Mouse (Mus musculus) naive thymus-derived CD4-positive, alpha-beta T cell, adult 2 months (primary cell): ENCODE measurements around the gene Fstl4.
A peak's percentile ranks its signal among the peaks of the same experiment; 100 is the strongest.

Experiments used
- DNase-seq: peaks from one replicate; pipeline ENCODE4 v3.0.0-alpha.2; 2011; ENCODE audit warnings: low read depth

Fstl4 gene

GRCm38 (mm10) chr11:52764461-52764893 lies at the start of gene Fstl4:
Fstl4 (plus strand) TSS chr11:52764634.
- DNase-seq = peak; percentile 5

DNA sequence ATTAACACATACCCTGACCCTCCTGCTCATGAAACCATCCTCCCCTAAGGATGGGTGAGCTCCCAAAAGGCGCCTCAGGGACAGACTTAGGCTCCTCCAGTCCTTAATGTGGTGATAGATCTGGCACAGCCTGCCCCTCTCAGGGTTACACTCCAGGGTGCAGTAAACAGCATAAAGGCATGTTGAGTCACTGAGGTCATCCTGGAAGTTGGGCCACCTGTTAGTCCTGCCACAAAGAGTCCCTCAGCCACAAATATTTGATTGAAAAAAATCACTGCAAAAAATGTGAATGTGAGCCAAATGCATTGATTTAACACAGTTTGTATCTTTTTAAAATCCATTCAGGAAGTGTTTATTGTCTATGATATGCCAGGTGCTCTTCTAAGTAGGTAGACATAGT lies 45.9 kb upstream of the Fstl4 start:
- DNase-seq = no peak

DNA sequence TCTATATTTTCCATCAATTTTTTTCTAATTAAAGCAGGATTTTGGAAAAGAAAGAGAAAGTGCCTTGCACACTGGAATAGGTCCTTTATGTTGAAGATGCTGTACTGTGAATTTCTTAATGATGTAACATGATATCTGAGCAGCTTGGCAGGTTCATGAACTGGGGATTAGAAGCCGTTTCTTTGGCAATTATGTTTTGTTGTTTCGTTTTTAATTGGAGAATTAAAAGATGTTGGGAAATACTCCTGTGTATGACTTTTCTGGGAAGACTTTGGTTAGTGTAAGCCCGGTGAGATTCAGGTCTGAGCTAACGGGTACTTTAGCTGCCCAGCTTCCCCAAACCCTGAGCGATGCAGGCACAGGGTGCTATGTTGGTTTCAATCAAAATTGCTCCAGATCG lies 43.3 kb upstream of the Fstl4 start:
- DNase-seq = no peak

- no peak for DNase-seq
Observed at GRCm38 (mm10) chr11:52722706-52723105, 41.7 kb upstream of the Fstl4 start.

GRCm38 (mm10) chr11:52726001-52726400 lies 38.4 kb upstream of the Fstl4 start:
- peak; percentile 6 for DNase-seq

GRCm38 (mm10) chr11:52728479-52728878 lies 36.0 kb upstream of the Fstl4 start:
- no peak for DNase-seq

- DNase-seq = no peak
Observed at GRCm38 (mm10) chr11:52729890-52730289, 34.5 kb upstream of the Fstl4 start.

DNA sequence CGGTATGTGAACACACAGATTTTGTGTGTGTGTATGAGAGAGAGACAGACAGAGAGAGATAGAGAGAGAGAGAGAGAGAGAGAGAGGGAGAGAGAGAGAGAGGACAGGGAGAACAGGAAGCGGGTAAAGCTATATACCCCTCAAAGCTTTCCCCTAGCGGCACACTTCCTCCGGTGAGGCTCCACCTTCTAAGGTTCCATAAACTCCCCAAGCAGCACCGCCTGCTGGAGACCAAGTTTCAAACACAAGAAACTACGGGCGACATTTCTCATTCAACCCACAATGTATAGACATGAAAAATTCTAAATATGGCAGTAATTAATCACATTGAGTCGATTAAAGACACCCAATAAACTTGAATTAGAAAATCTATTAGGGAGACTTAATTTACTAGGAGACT lies 32.5 kb upstream of the Fstl4 start:
- DNase-seq = no peak

DNA sequence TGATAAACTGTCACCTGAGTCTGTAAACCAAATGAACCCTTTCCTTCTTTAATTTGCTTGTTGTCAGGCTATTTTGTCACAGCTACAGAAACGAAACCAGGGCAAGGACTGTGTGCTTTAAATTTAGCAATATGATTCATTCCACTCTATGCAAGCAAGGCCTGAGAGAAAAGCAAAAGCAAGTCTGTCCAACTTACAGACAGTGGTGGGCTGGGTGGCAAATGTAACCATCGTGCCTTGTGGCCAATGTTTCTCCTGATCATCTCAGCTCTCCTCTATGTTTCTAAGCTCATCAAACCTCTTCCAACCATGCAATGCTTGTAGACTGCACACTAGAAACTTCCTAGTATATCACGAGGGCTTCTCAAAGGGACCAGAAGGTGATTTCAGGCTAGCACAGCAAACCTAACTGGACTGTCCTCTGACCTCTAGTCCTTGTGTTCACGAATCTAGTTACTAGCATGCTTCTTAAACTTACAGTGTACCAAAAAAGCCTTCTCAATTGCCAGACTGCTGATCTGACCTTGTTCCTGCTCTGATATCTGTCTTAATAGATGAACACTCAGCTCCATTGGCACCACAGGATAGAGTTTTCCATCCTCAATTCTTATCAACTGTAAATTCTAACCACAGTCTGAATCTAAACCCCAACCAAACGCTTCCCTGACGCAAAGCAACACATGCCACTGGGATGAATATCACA lies 29.8 kb upstream of the Fstl4 start:
- DNase-seq = no peak

DNA sequence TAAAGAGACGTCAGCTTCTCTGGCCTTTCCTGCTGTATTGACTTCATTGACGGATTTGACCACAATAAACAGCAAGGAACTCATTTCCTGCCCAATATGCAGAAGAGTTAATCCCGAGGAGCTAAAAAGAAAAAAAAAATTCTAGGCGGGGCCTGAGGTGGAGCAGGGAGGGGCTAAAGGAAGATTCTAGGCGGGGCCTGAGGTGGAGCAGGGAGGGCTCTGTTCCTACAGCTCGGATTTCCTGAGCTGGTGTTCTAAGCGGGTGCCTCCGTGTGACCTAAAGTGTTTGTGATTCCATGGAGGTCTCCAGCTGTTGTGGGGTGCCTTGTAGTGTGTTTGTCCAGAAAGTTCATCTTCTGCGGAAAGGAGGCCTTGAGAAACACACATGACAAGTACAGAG lies 25.2 kb upstream of the Fstl4 start:
- DNase-seq = no peak

DNA sequence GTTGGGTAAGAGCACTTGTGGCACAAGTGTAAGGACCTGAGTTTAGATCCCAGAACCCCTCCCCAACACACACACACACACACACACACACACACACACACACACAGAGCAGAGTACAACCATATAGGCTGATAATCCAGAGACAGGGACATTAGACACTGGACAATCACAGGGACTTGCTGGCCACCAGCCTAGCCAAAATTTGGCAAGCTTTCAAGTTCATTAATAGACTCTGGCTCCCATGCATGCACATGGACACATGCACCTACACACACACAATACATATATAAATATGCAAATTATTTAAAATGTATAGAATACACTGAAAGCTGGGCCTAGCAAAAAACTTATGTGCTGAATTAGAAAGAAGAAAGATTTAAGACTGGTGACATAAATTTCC lies 24.0 kb upstream of the Fstl4 start:
- DNase-seq = no peak

DNA sequence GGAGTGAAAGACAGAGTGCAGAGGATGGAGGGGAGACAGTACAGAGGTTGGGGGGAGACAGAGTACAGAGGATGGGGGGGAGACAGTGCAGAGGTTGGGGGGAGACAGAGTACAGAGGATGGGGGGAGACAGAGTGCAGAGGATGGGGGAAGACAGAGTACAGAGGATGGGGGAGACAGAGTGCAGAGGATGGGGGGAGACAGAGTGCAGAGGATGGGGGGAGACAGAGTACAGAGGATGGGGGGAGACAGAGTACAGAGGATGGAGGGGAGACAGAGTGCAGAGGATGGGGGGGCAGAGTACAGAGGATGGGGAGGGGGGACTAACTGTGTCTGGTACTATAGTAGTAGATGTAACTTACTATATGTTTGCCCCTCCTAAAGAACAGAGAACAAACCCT lies 20.5 kb upstream of the Fstl4 start:
- peak; percentile 12 for DNase-seq

DNA sequence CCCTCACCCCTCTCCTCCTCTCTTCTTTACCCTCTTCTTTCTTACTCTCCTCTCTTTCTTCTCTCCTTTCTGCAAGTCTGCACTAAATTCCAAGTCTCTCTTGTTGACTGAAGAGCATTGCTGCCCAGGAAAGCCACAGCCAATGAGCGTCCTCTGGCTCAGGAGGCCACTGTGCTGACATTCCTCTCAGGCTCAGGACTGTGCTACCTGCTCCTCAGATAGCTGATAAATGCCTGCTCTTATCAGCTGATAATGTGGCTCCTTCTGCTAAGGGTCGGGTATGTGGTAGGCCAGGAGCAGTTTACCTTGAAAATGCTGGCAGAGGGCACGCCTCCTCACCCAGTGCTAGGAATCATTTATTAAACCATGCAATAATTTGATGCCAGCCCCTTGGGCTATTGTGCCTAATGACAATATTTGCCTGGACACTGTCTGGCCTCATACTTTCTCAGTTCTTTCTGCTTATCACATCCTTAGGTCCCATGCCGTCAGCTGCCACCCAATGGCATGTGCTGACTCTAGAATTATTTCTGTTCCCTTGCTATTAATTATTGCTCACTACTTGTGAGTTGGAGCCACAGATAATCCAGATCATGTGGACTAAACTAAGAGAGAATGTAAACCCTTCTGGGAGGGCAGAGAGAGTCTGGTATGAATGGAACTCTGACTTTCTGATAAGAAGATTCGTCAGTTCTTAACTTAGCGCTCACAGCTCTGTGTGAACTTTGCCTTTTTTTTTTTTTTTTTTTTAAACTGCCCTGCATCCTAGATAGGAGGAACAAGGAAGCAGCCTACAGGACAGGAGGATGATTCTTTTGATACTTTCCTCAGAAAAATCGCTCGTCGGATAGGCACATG lies 19.6 kb upstream of the Fstl4 start:
- DNase-seq = no peak

GRCm38 (mm10) chr11:52747206-52747605 lies 17.2 kb upstream of the Fstl4 start:
- no peak for DNase-seq

GRCm38 (mm10) chr11:52747766-52748456 lies 16.5 kb upstream of the Fstl4 start:
- no peak for DNase-seq

GRCm38 (mm10) chr11:52749988-52750387 lies 14.4 kb upstream of the Fstl4 start:
- peak; percentile 9 for DNase-seq

DNA sequence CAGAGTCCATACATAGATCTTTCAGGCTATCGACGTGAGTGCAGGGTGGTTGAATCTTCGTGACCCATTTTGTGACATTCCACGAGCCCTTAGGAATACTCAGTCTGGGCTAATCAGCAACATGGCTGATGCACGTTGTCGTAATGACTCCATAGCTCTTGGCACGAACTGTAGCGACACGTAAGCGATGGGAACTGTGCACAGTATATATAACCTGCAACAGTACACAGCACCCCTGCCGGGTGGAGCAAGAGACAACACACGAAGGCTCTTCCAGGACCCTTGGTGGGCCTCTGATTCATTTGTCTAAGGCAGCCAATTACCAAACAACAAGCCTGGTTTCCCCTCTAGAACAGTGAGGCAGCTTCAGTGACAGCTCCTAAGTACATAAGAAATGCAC lies 11.9 kb upstream of the Fstl4 start:
- no peak for DNase-seq

GRCm38 (mm10) chr11:52753261-52753660 lies 11.2 kb upstream of the Fstl4 start:
- no peak for DNase-seq

- DNase-seq = no peak
Observed at GRCm38 (mm10) chr11:52761800-52762199, 2.6 kb upstream of the Fstl4 start.

DNA sequence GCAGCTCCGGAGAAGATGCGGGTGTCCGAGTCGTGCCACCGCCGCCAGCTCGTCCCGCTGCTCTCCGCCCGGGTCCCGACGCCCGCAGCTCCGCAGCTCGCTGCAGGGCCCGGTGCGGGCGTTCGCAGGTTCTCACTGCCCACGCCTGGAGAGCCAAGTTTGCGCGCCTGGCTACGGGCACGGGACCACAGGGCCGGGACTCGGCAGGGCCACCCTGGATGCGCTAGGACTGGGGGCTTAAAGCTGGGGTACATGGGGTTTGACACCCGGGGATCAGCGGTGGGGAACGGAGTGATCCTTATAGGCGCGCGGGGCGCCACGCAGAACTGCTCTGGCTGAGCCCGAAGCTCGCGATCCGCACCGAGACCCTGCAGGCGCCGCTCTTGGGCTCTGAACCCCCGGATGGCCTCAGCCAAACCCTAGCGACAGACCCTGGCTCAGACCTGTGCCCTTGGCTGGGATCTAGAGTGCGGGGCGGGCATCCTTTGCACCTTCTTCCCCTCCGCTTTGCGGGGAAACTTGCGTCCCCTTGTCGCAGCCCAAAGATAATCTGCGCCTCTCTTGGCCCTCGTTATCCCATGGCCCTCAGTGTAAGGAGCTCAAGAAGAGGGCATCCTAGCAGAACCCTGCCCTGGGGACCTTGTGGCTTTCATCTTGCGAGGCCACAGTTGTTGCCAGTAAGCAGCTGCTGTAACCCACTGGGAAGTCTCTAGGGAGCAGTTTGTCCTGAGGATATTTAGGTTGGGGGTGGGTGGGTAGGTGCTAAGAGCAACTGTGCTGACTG lies 652 bp downstream of the Fstl4 start:
- DNase-seq = no peak

DNA sequence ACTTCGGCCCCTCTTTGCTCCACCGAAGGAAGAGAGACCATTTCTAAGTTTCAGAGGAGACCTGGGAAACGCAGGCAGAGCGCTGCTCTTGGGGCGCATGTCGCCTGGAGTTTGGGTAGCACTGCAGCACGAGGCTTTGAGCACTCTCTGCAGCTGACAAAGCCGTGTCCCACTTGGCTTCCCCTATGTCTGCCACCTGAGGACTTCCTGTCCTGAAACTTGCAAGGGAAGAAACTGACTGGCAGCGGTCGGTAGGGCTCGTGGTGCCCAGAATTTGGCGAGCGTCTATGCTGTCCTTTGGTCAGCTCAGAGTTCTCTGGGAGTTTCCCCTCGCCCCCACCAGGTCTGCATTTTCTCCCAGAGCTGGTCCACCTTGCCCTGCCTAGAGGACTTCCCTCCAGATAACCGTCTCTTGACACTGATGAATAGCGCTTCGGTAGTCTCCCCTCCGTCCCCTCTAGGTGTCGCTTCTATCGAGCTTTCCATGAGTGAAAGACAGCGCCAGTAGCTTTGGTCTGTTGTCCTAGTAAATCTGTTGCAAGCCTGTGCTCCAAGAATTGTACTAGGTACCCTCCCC lies 1.3 kb downstream of the Fstl4 start:
- DNase-seq = no peak

GRCm38 (mm10) chr11:52767921-52768320 lies 3.5 kb downstream of the Fstl4 start:
- DNase-seq = no peak
